Mouse (Mus musculus): ENCODE data around the gene Trpc4ap. TPM values are rescaled to one million over a fixed set of nuclear protein-coding genes. Genes with fewer than 3 reads are reported as not detected.

Trpc4ap gene
- polyA plus RNA-seq (2014; fragmentation: Illumina TruSeq; extraction: RNeasy Lipid Tissue Mini Kit (QIAGEN cat#74804); ENCODE audit: low read depth, low replicate concordance) = 92.4 TPM

DNA sequence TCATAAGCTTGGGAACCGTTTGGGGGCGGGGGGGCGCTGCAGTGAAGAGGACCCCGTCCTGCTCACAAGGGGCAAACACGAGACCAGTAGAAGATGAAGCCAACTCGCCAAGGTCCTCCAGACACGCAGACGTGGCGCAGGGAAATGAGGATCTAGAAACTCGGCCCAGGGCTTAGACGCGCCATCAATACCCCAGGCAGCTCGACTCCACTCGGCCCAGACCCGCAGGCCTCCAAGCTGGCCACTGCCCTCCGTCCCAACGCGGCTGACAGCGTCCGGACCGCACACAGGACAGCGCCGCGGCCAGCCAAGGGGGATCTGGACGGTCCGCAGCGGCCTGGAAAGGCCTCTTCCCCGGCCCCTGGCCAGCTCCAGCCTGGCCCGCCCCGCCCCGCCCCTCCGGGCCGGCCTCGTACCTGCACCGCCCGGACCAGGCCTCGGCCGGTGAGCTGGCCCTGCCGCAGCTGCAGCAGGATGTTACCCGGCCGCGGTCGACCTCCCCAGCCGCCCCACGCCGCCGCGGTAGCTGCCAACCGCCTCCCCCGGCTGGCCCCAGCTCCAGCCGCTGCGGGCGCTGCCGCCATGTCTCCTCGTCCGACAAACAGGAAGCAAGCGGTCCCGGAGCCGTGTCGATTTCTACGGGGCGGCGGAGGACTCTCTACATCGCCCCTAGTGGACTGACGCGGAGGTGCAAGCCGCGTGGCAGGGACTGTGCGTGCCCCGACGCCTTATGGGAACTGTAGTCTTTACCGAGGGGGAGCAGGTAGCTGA is at the start of gene Trpc4ap:
TSS of gene Trpc4ap (minus strand) at position 662 of the 771 bp plus-strand sequence.

DNA sequence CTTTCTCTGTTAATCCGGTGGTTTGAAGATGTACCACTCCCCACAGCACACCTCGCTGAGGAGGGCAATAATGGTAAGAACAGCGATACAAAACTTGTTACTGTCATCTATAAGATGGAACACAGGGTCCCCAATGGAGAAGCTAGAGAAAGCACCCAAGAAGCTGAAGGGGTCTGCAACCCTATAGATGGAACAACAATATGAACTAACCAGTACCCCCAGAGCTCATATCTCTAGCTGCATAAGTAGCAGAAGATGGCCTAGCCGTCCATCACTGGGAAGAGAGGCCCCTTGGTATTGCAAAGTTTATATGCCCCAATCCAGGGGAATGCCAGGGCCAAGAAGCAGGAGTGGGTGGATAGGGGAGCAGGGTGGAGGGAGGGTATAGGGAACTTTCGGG is 43.6 kb upstream of the Trpc4ap start, which contains the start of gene Gm17581:
TSS of gene Gm17581 (minus strand) at position 101 of the 400 bp plus-strand sequence.

DNA sequence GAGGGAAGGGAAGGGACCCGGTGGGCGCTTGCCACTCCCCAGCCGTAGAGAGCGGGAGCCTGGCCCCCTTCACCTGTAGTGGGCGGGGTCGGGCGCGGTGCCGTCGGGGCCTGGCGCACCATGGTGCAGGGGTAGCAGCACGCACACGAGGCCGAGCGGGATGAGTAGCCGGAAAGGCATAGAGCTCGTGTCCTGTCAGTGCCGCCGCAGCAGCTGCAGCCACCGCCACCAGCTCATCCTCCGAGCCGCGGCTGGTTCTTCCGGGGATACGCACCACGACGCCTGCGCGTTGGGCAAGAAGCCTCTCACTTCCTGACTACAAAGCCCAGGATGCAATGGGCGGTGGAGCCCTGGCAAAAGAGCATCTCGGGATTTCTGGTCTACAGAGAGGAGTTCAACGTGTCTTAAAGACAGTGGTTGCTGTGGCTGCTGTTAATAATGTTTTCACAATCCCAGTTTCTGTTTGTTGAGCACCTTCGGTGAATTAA is 37.0 kb upstream of the Trpc4ap start, which contains the start of gene Edem2:
TSS of gene Edem2 (minus strand) at position 318 of the 488 bp plus-strand sequence.

DNA sequence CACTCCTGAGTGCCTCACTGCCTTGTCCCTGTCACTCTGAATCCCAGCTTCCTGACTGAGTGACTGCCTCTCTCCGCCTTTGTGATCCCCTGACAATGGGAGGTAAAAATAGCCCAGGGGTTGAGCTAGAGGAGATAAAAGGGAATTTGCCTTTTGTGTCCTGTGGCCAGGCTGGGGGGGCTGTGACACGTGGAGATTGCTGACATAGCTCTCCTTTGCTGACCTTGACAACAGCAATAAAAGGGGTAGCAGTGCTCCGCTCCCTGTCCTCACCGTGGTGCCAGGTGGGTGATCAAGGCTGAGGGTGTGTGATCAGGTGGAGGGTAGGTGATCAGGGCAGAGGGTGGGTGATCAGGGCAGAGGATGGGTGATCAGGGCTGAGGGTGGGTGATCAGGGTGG is 81.2 kb downstream of the Trpc4ap start, which contains the start of gene Myh7b:
TSS of gene Myh7b (plus strand) at position 235 of the 400 bp plus-strand sequence.

DNA sequence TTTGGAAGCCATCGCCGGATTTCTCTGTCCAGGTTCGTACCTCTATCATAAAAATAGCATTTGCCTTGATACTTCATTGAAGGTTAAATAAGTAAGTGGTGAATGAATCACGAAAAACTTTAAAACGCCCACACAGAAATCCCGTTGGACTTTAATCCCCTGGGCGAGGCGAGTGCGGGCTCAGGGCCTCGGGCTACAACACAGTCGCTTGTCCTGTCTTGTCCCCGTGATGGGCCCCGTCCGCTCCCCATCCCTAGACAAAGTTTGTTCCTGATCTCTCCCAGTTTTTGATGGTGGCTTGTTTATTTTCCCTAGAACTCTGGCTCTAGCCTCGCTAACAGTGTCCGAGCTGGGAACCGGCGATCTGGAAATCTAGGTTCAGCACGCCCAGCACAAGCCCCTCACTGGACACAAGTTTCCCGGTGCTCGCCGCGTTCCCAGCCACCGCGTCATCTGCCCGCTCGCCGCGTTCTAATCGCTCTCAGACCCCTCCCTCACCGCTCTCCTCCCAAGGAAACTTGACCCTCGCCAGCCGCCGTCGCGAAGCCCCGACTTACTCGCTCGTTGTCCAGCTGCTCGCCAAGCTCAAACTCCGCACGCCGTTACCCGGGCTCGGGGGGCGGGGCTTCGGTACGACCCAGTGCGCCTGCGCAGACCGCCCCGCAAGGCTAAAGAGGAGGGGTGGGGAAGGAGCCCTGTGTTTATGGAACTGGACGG is 99.9 kb downstream of the Trpc4ap start, which contains the start of gene Gss:
TSS of gene Gss (minus strand) at position 674 of the 717 bp plus-strand sequence.

Other genes with a start within 250 kb of the Trpc4ap start
- gene Ncoa6, start 218.5 kb downstream of the Trpc4ap start, polyA plus RNA-seq (2014; fragmentation: Illumina TruSeq; extraction: RNeasy Lipid Tissue Mini Kit (QIAGEN cat#74804); ENCODE audit: low read depth, low replicate concordance) = 18.3 TPM
- 38.2 TPM for gene Acss2, start 174.4 kb downstream of the Trpc4ap start, polyA plus RNA-seq (2014; fragmentation: Illumina TruSeq; extraction: RNeasy Lipid Tissue Mini Kit (QIAGEN cat#74804); ENCODE audit: low read depth, low replicate concordance)
- gene Ggt7, start 174.1 kb downstream of the Trpc4ap start, polyA plus RNA-seq (2014; fragmentation: Illumina TruSeq; extraction: RNeasy Lipid Tissue Mini Kit (QIAGEN cat#74804); ENCODE audit: low read depth, low replicate concordance) = 1.6 TPM
- 15.9 TPM for gene Gss, start 99.6 kb downstream of the Trpc4ap start, polyA plus RNA-seq (2014; fragmentation: Illumina TruSeq; extraction: RNeasy Lipid Tissue Mini Kit (QIAGEN cat#74804); ENCODE audit: low read depth, low replicate concordance)
- gene Myh7b, start 81.2 kb downstream of the Trpc4ap start, polyA plus RNA-seq (2014; fragmentation: Illumina TruSeq; extraction: RNeasy Lipid Tissue Mini Kit (QIAGEN cat#74804); ENCODE audit: low read depth, low replicate concordance) = 81.8 TPM
- 13.9 TPM for gene Edem2, start 37.1 kb upstream of the Trpc4ap start, polyA plus RNA-seq (2014; fragmentation: Illumina TruSeq; extraction: RNeasy Lipid Tissue Mini Kit (QIAGEN cat#74804); ENCODE audit: low read depth, low replicate concordance)
- gene Gm17581, start 43.5 kb upstream of the Trpc4ap start, polyA plus RNA-seq (2014; fragmentation: Illumina TruSeq; extraction: RNeasy Lipid Tissue Mini Kit (QIAGEN cat#74804); ENCODE audit: low read depth, low replicate concordance) = not detected
- 1.9 TPM for gene Procr, start 58.7 kb upstream of the Trpc4ap start, polyA plus RNA-seq (2014; fragmentation: Illumina TruSeq; extraction: RNeasy Lipid Tissue Mini Kit (QIAGEN cat#74804); ENCODE audit: low read depth, low replicate concordance)
- gene Mmp24, start 83.0 kb upstream of the Trpc4ap start, polyA plus RNA-seq (2014; fragmentation: Illumina TruSeq; extraction: RNeasy Lipid Tissue Mini Kit (QIAGEN cat#74804); ENCODE audit: low read depth, low replicate concordance) = not detected
- 41.8 TPM for gene BC029722, start 127.0 kb upstream of the Trpc4ap start, polyA plus RNA-seq (2014; fragmentation: Illumina TruSeq; extraction: RNeasy Lipid Tissue Mini Kit (QIAGEN cat#74804); ENCODE audit: low read depth, low replicate concordance)
- 35.1 TPM for gene Eif6, start 134.5 kb upstream of the Trpc4ap start, polyA plus RNA-seq (2014; fragmentation: Illumina TruSeq; extraction: RNeasy Lipid Tissue Mini Kit (QIAGEN cat#74804); ENCODE audit: low read depth, low replicate concordance)
- not detected for gene Fam83c, start 142.5 kb upstream of the Trpc4ap start, polyA plus RNA-seq (2014; fragmentation: Illumina TruSeq; extraction: RNeasy Lipid Tissue Mini Kit (QIAGEN cat#74804); ENCODE audit: low read depth, low replicate concordance)
- 239 TPM for gene Uqcc1, start 237.9 kb upstream of the Trpc4ap start, polyA plus RNA-seq (2014; fragmentation: Illumina TruSeq; extraction: RNeasy Lipid Tissue Mini Kit (QIAGEN cat#74804); ENCODE audit: low read depth, low replicate concordance)
- not detected for gene Gm15557, start 248.3 kb upstream of the Trpc4ap start, polyA plus RNA-seq (2014; fragmentation: Illumina TruSeq; extraction: RNeasy Lipid Tissue Mini Kit (QIAGEN cat#74804); ENCODE audit: low read depth, low replicate concordance)

Data from heart, adult 10 weeks (tissue).